Mouse (Mus musculus) forebrain, embryonic 16.5 days (tissue): ENCODE results near the gene Ccdc86. TPM values are rescaled to one million over a fixed set of nuclear protein-coding genes. Genes with fewer than 3 reads are reported as not detected.

ENCODE experiments used
- ATAC-seq: fragments of 200-750 bp; cut with Nextera tagmentation; 2 replicates; pipeline ENCODE4 v1.8.0; 2017; ENCODE audit warnings: mild to moderate bottlenecking, moderate library complexity
- H3K27ac ChIP-seq: fragments of 300-500 bp; sonication (generic); 2 replicates; pipeline ENCODE4 v1.5.1; 2014; ENCODE audit warnings: low read length, control low read depth
- H3K27me3 ChIP-seq: fragments of 300-500 bp; sonication (generic); replicated peaks from 2 replicates; pipeline ENCODE4 v1.6.1; 2014; ENCODE audit warnings: low read length; ENCODE audit not compliant: control insufficient read depth, insufficient read depth
- H3K36me3 ChIP-seq: fragments of 300-500 bp; sonication (generic); 2 replicates; pipeline ENCODE4 v1.6.1; 2014; ENCODE audit not compliant: control insufficient read depth, insufficient read depth
- H3K4me1 ChIP-seq: fragments of 300-500 bp; sonication (generic); replicated peaks from 2 replicates; pipeline ENCODE4 v1.6.1; 2014; ENCODE audit warnings: low read length; ENCODE audit not compliant: control insufficient read depth, insufficient read depth
- H3K4me2 ChIP-seq: fragments of 300-500 bp; sonication (generic); 2 replicates; pipeline ENCODE4 v1.6.1; 2014; ENCODE audit warnings: mild to moderate bottlenecking, low read length, control low read depth
- H3K4me3 ChIP-seq: fragments of 300-500 bp; sonication (generic); replicated peaks from 2 replicates; pipeline ENCODE4 v1.5.1; 2014; ENCODE audit warnings: mild to moderate bottlenecking, low read length, control low read depth
- H3K9ac ChIP-seq: fragments of 300-500 bp; sonication (generic); replicated peaks from 2 replicates; pipeline ENCODE4 v1.6.1; 2014; ENCODE audit warnings: low read depth, low read length, control low read depth
- H3K9me3 ChIP-seq: fragments of 300-500 bp; sonication (generic); 2 replicates; pipeline ENCODE4 v1.6.1; 2016; ENCODE audit warnings: low read length; ENCODE audit not compliant: control insufficient read depth
- WGBS: fragments of 180-500 bp; shearing (Covaris S2); extraction: QIAGEN DNeasy Blood & Tissue Kit; methylation state at CpG from one replicate; pipeline ENCODE4 v1.1.7; 2014; 5-methylcytosine and 5-hydroxymethylcytosine counted together
- polyA plus RNA-seq: library from polyadenylated mRNA; unstranded; fragments of >200 nt; fragmentation: Nextera tagmentation; extraction: Ambion mirVana; gene quantifications from 2 replicates; pipeline ENCODE4 v1.2.1, GENCODE M21; 2015

Gene Ccdc86
- polyA plus RNA-seq, 1 experiment from 2014 or later, result 18.8 TPM

GRCm38 (mm10) chr19:10959978-10960346, 10.9 kb upstream of the Ccdc86 start:
- no peak overlapping the region for H3K4me2 ChIP-seq
- no peaks in the 10 kb centered on the region for H3K9me3 ChIP-seq
- no peaks in the 10 kb centered on the region; the same call in 1 of the 2 replicates for H3K4me1 ChIP-seq
- H3K27ac ChIP-seq, result no peak overlapping the region
- H3K27me3 ChIP-seq, result no peaks in the 10 kb centered on the region
- WGBS, result 49% methylated on average over 12 of the region's 12 CpGs
- H3K9ac ChIP-seq, result no peak overlapping the region
- no peak overlapping the region for H3K4me3 ChIP-seq
- H3K36me3 ChIP-seq, result no peaks in the 10 kb centered on the region
- ATAC-seq, result no peak

GRCm38 (mm10) chr19:10959085-10959977, 10.3 kb upstream of the Ccdc86 start:
- H3K4me2 ChIP-seq, result no peak overlapping the region
- H3K27ac ChIP-seq, result no peak overlapping the region
- H3K4me3 ChIP-seq, result no peak overlapping the region
- no peaks in the 10 kb centered on the region for H3K36me3 ChIP-seq
- no peaks in the 10 kb centered on the region; the same call in 1 of the 2 replicates for H3K4me1 ChIP-seq
- H3K9ac ChIP-seq, result no peak overlapping the region
- WGBS, result 33% methylated on average over 11 of the region's 11 CpGs
- no peaks in the 10 kb centered on the region for H3K27me3 ChIP-seq
- H3K9me3 ChIP-seq, result no peaks in the 10 kb centered on the region
- peak; percentile 72 for ATAC-seq

GRCm38 (mm10) chr19:10952021-10952939, 3.2 kb upstream of the Ccdc86 start:
- Histone ChIP-seq H3K9me3 (no peaks in the 10 kb centered on the region), H3K36me3 (no peaks in the 10 kb centered on the region), H3K27me3 (no peaks in the 10 kb centered on the region), H3K27ac (no peak overlapping the region), H3K9ac (no peak overlapping the region), H3K4me1 (peaks cover 13% of the 10 kb centered on the region), H3K4me2 (no peak overlapping the region), H3K4me3 (no peak overlapping the region)
- no peak for ATAC-seq
- WGBS, result 68% methylated on average over 11 of the region's 11 CpGs

GRCm38 (mm10) chr19:10949558-10949957, 492 bp upstream of the Ccdc86 start:
- Histone ChIP-seq H3K4me3 (peak overlapping the region; percentile 69), H3K27ac (no peak overlapping the region), H3K36me3 (peaks cover 5% of the 10 kb centered on the region), H3K27me3 (no peaks in the 10 kb centered on the region), H3K4me1 (peaks cover 23% of the 10 kb centered on the region), H3K9ac (0 out of 2 replicates have a peak overlapping the region, but pooled peaks have one; percentile 9), H3K4me2 (peak overlapping the region; percentile 57), H3K9me3 (no peaks in the 10 kb centered on the region)
- ATAC-seq, result no peak; the same call in 1 of the 2 replicates
- 24% methylated on average over 9 of the region's 9 CpGs for WGBS

GRCm38 (mm10) chr19:10948416-10948815, 650 bp downstream of the Ccdc86 start:
- H3K4me2 ChIP-seq, result peak overlapping the region; percentile 94
- H3K4me1 ChIP-seq, result peaks cover 23% of the 10 kb centered on the region
- under 1% methylated on average over 20 of the region's 20 CpGs for WGBS
- peak overlapping the region; percentile 69 for H3K4me3 ChIP-seq
- no peaks in the 10 kb centered on the region for H3K9me3 ChIP-seq
- H3K36me3 ChIP-seq, result peaks cover 12% of the 10 kb centered on the region
- peak overlapping the region; percentile 58 for H3K9ac ChIP-seq
- no peaks in the 10 kb centered on the region for H3K27me3 ChIP-seq
- H3K27ac ChIP-seq, result no peak overlapping the region
- ATAC-seq, result peak; percentile 0; the same call in 1 of the 2 replicates

GRCm38 (mm10) chr19:10947219-10947618, 1.8 kb downstream of the Ccdc86 start:
- 88% methylated on average over 5 of the region's 5 CpGs for WGBS
- H3K27me3 ChIP-seq, result no peaks in the 10 kb centered on the region
- H3K4me1 ChIP-seq, result peaks cover 23% of the 10 kb centered on the region
- no peaks in the 10 kb centered on the region for H3K9me3 ChIP-seq
- peaks cover 17% of the 10 kb centered on the region for H3K36me3 ChIP-seq
- peak overlapping the region; percentile 94 for H3K4me2 ChIP-seq
- H3K4me3 ChIP-seq, result peak overlapping the region; percentile 69; the same call in 1 of the 2 replicates
- H3K27ac ChIP-seq, result no peak overlapping the region
- peak overlapping the region; percentile 58; the same call in 1 of the 2 replicates for H3K9ac ChIP-seq
- no peak for ATAC-seq

GRCm38 (mm10) chr19:10946506-10946905, 2.6 kb downstream of the Ccdc86 start:
- no peak for ATAC-seq
- 86% methylated on average over 3 of the region's 3 CpGs for WGBS
- Histone ChIP-seq H3K27ac (no peak overlapping the region), H3K4me3 (no peak overlapping the region), H3K4me1 (peaks cover 23% of the 10 kb centered on the region), H3K9me3 (no peaks in the 10 kb centered on the region), H3K9ac (no peak overlapping the region), H3K4me2 (no peak overlapping the region), H3K27me3 (no peaks in the 10 kb centered on the region), H3K36me3 (peaks cover 18% of the 10 kb centered on the region)

GRCm38 (mm10) chr19:10943955-10944354, 5.1 kb downstream of the Ccdc86 start:
- H3K4me3 ChIP-seq, result no peak overlapping the region

More at GRCm38 (mm10) chr19:10943955-10944354, 5.1 kb downstream of the Ccdc86 start:
- no peak overlapping the region for H3K4me2 ChIP-seq
- no peaks in the 10 kb centered on the region for H3K27me3 ChIP-seq
- peaks cover 18% of the 10 kb centered on the region for H3K36me3 ChIP-seq
- ATAC-seq, result no peak
- peaks cover 37% of the 10 kb centered on the region for H3K4me1 ChIP-seq
- WGBS, result 90% methylated on average over 3 of the region's 3 CpGs
- H3K27ac ChIP-seq, result no peak overlapping the region
- H3K9me3 ChIP-seq, result no peaks in the 10 kb centered on the region
- no peak overlapping the region for H3K9ac ChIP-seq
